Mouse (Mus musculus): Measurements from ENCODE around the gene Kcnk10. TPM values are rescaled to one million over a fixed set of nuclear protein-coding genes. Genes with fewer than 3 reads are reported as not detected.

Kcnk10 gene
- polyA plus RNA-seq, 1 experiment, result 0.32 TPM

GRCm38 (mm10) chr12:98409580-98409979 is 168.5 kb downstream of the Kcnk10 start:
- H3K4me1 ChIP-seq (ENCODE audit: control insufficient read depth, insufficient read depth, insufficient read length, low read length), result no peaks in the 10 kb centered on the region
- 56% methylated on average over 2 of the region's 2 CpGs for WGBS
- H3K4me3 ChIP-seq (ENCODE audit: low read depth, low read length), result no peak overlapping the region
- H3K27ac ChIP-seq (ENCODE audit: insufficient read depth, low read depth, low read length), result no peak overlapping the region
- H3K36me3 ChIP-seq (ENCODE audit: control insufficient read depth, insufficient read depth, low read length), result no peaks in the 10 kb centered on the region
- TF ChIP-seq POLR2A (IDR thresholded peaks at IDR 0.05; ENCODE audit: low read depth, low read length), result no peak
- TF ChIP-seq CTCF (IDR thresholded peaks at IDR 0.05; ENCODE audit: extremely low read depth, insufficient read length, insufficient replicate concordance, low read depth, low read length), result no peak
- no peaks in the 10 kb centered on the region for H3K27me3 ChIP-seq (ENCODE audit: control insufficient read depth, insufficient read depth, low read length)

GRCm38 (mm10) chr12:98406598-98406997 is 171.5 kb downstream of the Kcnk10 start:
- no peak overlapping the region for H3K4me3 ChIP-seq (ENCODE audit: low read depth, low read length)
- H3K27ac ChIP-seq (ENCODE audit: insufficient read depth, low read depth, low read length), result no peak overlapping the region
- 58% methylated on average over 1 of the region's 1 CpGs for WGBS
- no peaks in the 10 kb centered on the region for H3K36me3 ChIP-seq (ENCODE audit: control insufficient read depth, insufficient read depth, low read length)
- TF ChIP-seq POLR2A (IDR thresholded peaks at IDR 0.05; ENCODE audit: low read depth, low read length) (no peak), CTCF (IDR thresholded peaks at IDR 0.05; ENCODE audit: extremely low read depth, insufficient read length, insufficient replicate concordance, low read depth, low read length) (no peak)
- H3K27me3 ChIP-seq (ENCODE audit: control insufficient read depth, insufficient read depth, low read length), result no peaks in the 10 kb centered on the region
- no peaks in the 10 kb centered on the region for H3K4me1 ChIP-seq (ENCODE audit: control insufficient read depth, insufficient read depth, insufficient read length, low read length)

GRCm38 (mm10) chr12:98406076-98406475 is 172.0 kb downstream of the Kcnk10 start:
- H3K27me3 ChIP-seq (ENCODE audit: control insufficient read depth, insufficient read depth, low read length), result no peaks in the 10 kb centered on the region
- TF ChIP-seq CTCF (IDR thresholded peaks at IDR 0.05; ENCODE audit: extremely low read depth, insufficient read length, insufficient replicate concordance, low read depth, low read length), result no peak
- TF ChIP-seq POLR2A (IDR thresholded peaks at IDR 0.05; ENCODE audit: low read depth, low read length), result no peak
- no peak overlapping the region for H3K4me3 ChIP-seq (ENCODE audit: low read depth, low read length)
- H3K36me3 ChIP-seq (ENCODE audit: control insufficient read depth, insufficient read depth, low read length), result no peaks in the 10 kb centered on the region
- no peak overlapping the region for H3K27ac ChIP-seq (ENCODE audit: insufficient read depth, low read depth, low read length)
- 60% methylated on average over 4 of the region's 4 CpGs for WGBS
- H3K4me1 ChIP-seq (ENCODE audit: control insufficient read depth, insufficient read depth, insufficient read length, low read length), result no peaks in the 10 kb centered on the region

- Histone ChIP-seq H3K27ac (ENCODE audit: insufficient read depth, low read depth, low read length) (no peak overlapping the region), H3K36me3 (ENCODE audit: control insufficient read depth, insufficient read depth, low read length) (no peaks in the 10 kb centered on the region), H3K4me1 (ENCODE audit: control insufficient read depth, insufficient read depth, insufficient read length, low read length) (no peaks in the 10 kb centered on the region), H3K27me3 (ENCODE audit: control insufficient read depth, insufficient read depth, low read length) (no peaks in the 10 kb centered on the region), H3K4me3 (ENCODE audit: low read depth, low read length) (no peak overlapping the region)
- 59% methylated on average over 4 of the region's 4 CpGs for WGBS
- TF ChIP-seq CTCF (IDR thresholded peaks at IDR 0.05; ENCODE audit: extremely low read depth, insufficient read length, insufficient replicate concordance, low read depth, low read length) (no peak), POLR2A (IDR thresholded peaks at IDR 0.05; ENCODE audit: low read depth, low read length) (no peak)
These were observed 181.5 kb downstream of the Kcnk10 start for GRCm38 (mm10) chr12:98396586-98396985.

- TF ChIP-seq CTCF (IDR thresholded peaks at IDR 0.05; ENCODE audit: extremely low read depth, insufficient read length, insufficient replicate concordance, low read depth, low read length) (no peak), POLR2A (IDR thresholded peaks at IDR 0.05; ENCODE audit: low read depth, low read length) (no peak)
- Histone ChIP-seq H3K4me1 (ENCODE audit: control insufficient read depth, insufficient read depth, insufficient read length, low read length) (no peaks in the 10 kb centered on the region), H3K27me3 (ENCODE audit: control insufficient read depth, insufficient read depth, low read length) (no peaks in the 10 kb centered on the region), H3K27ac (ENCODE audit: insufficient read depth, low read depth, low read length) (no peak overlapping the region), H3K36me3 (ENCODE audit: control insufficient read depth, insufficient read depth, low read length) (no peaks in the 10 kb centered on the region), H3K4me3 (ENCODE audit: low read depth, low read length) (no peak overlapping the region)
- 90% methylated on average over 5 of the region's 5 CpGs for WGBS
These were observed 184.0 kb downstream of the Kcnk10 start for GRCm38 (mm10) chr12:98394115-98394514.

- WGBS, result 73% methylated on average over 5 of the region's 5 CpGs
These were observed 186.8 kb downstream of the Kcnk10 start for GRCm38 (mm10) chr12:98391347-98391746.

GRCm38 (mm10) chr12:98389618-98390017 is 188.5 kb downstream of the Kcnk10 start:
- TF ChIP-seq POLR2A (IDR thresholded peaks at IDR 0.05; ENCODE audit: low read depth, low read length) (no peak), CTCF (IDR thresholded peaks at IDR 0.05; ENCODE audit: extremely low read depth, insufficient read length, insufficient replicate concordance, low read depth, low read length) (no peak)
- Histone ChIP-seq H3K27ac (ENCODE audit: insufficient read depth, low read depth, low read length) (no peak overlapping the region), H3K4me1 (ENCODE audit: control insufficient read depth, insufficient read depth, insufficient read length, low read length) (no peaks in the 10 kb centered on the region), H3K4me3 (ENCODE audit: low read depth, low read length) (no peak overlapping the region), H3K27me3 (ENCODE audit: control insufficient read depth, insufficient read depth, low read length) (no peaks in the 10 kb centered on the region), H3K36me3 (ENCODE audit: control insufficient read depth, insufficient read depth, low read length) (no peaks in the 10 kb centered on the region)
- 88% methylated on average over 4 of the region's 4 CpGs for WGBS

More at GRCm38 (mm10) chr12:98391347-98391746, 186.8 kb downstream of the Kcnk10 start:
- Histone ChIP-seq H3K27ac (ENCODE audit: insufficient read depth, low read depth, low read length) (no peak overlapping the region), H3K4me3 (ENCODE audit: low read depth, low read length) (no peak overlapping the region), H3K27me3 (ENCODE audit: control insufficient read depth, insufficient read depth, low read length) (no peaks in the 10 kb centered on the region), H3K4me1 (ENCODE audit: control insufficient read depth, insufficient read depth, insufficient read length, low read length) (no peaks in the 10 kb centered on the region), H3K36me3 (ENCODE audit: control insufficient read depth, insufficient read depth, low read length) (no peaks in the 10 kb centered on the region)
- TF ChIP-seq CTCF (IDR thresholded peaks at IDR 0.05; ENCODE audit: extremely low read depth, insufficient read length, insufficient replicate concordance, low read depth, low read length), result no peak
- TF ChIP-seq POLR2A (IDR thresholded peaks at IDR 0.05; ENCODE audit: low read depth, low read length), result no peak

Other genes starting within 250 kb of the Kcnk10 start
- gene Spata7, start 49.8 kb upstream of the Kcnk10 start, polyA plus RNA-seq (2012; rRNA removed), result 0.33 and 0.44 TPM in 2 replicates
- gene Ptpn21, start 159.1 kb upstream of the Kcnk10 start, polyA plus RNA-seq (2012; rRNA removed), result 9.6 and 24.7 TPM in 2 replicates
- 6.7 and 14.8 TPM in 2 replicates for gene Zc3h14, start 168.7 kb upstream of the Kcnk10 start, polyA plus RNA-seq (2012; rRNA removed)

Data from small intestine, adult 2 months (tissue).